ENCODE assay signal across 17 mouse cellular contexts in genomic region chr12:70673188-70673587, GRCm38 (mm10).
"Had no signal": no experiment of that assay in that cellular context is flagged by ENCODE, and none has a peak within 500 bp of the region (broad histone marks: within the 10 kb centered on the region; RNA-seq: fewer than 3 reads in every experiment).

No protein-coding gene starts in this region.

- H3K9ac ChIP-seq: liver, embryonic 15.5 days; liver, postnatal 0 days; lung, embryonic 15.5 days; midbrain, embryonic 12.5 days; neural tube, embryonic 12.5 days; stomach, embryonic 15.5 days had no signal

- H3K27ac ChIP-seq: liver, embryonic 15.5 days; lung, embryonic 15.5 days; macrophage; midbrain, embryonic 12.5 days; neural tube, embryonic 12.5 days; stomach, embryonic 15.5 days had no signal

- H3K4me3 ChIP-seq: liver, embryonic 15.5 days; lung, embryonic 15.5 days; megakaryocyte, embryonic 14.5 days; midbrain, embryonic 12.5 days; neural tube, embryonic 12.5 days; stomach, embryonic 15.5 days had no signal

- ATAC-seq: liver, postnatal 0 days; lung, postnatal 0 days had no signal

- DNase-seq: liver, postnatal 0 days; lung, adult 2 months; lung, postnatal 14 days; lung, postnatal 36 days; midbrain, embryonic 14.5 days; right cerebral cortex, postnatal 14 days; thymus, adult 2 months; thymus, postnatal 25 days; thymus, postnatal 4 days had no signal

- H3K4me2 ChIP-seq: liver, embryonic 15.5 days; lung, embryonic 15.5 days; midbrain, embryonic 12.5 days; neural tube, embryonic 12.5 days; stomach, embryonic 15.5 days had no signal

- H3K27me3 ChIP-seq: liver, embryonic 15.5 days; lung, embryonic 15.5 days; megakaryocyte, embryonic 14.5 days; midbrain, embryonic 12.5 days; neural tube, embryonic 12.5 days; stomach, embryonic 15.5 days had no signal

- H3K9me3 ChIP-seq: liver, embryonic 15.5 days; lung, embryonic 15.5 days; midbrain, embryonic 12.5 days; neural tube, embryonic 12.5 days; stomach, embryonic 15.5 days had no signal

- H3K36me3 ChIP-seq: liver, embryonic 15.5 days; lung, embryonic 15.5 days; midbrain, embryonic 12.5 days; neural tube, embryonic 12.5 days; stomach, embryonic 15.5 days had no signal

- H3K4me1 ChIP-seq: liver, embryonic 15.5 days; midbrain, embryonic 12.5 days; stomach, embryonic 15.5 days had no signal
